Mouse (Mus musculus): Measurements from ENCODE around the gene Sh3bp2.

DNA sequence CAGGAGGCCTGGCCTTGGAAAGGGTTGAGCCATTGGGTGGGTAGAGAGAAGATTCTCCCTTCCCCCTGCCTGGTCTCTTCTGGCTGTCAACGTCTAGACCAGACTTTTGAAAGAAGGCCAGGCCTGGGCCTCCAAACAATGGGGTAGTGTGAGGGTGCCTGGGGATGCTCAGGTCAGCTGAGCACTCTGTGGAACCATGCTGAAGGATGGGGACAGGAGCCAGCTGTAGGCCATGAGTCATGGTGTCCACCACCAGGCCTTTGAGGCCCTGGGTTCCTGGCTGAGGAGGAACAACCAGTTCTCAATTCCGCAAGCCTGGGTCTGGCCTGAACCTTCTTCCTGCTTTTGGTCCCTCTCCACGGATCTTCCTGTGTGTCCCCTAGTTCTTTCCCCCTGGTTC, 8.2 kb downstream of the Sh3bp2 start:
- TF ChIP-seq NANOG (IDR thresholded peaks at IDR 0.05; ENCODE audit: borderline replicate concordance, low read length) (no peak), CTCF (conservative IDR thresholded peaks at IDR 0.05; ENCODE audit: low read length) (no peak), POU5F1 (IDR thresholded peaks at IDR 0.05; ENCODE audit: borderline replicate concordance, low read length) (no peak)

Data from E14TG2a.4 (cell line).